Mouse (Mus musculus) ES-Bruce4 (cell line): ENCODE results near the gene Snx29. TPM values are rescaled to one million over a fixed set of nuclear protein-coding genes. Genes with fewer than 3 reads are reported as not detected.

ENCODE experiments used
- H3K27ac ChIP-seq: 2 replicates; pipeline ENCODE4 v1.5.1; 2012; ENCODE audit warnings: low read length, inconsistent platforms; ENCODE audit not compliant: insufficient read depth
- H3K27me3 ChIP-seq: 2 replicates; pipeline ENCODE4 v1.6.1; 2012; ENCODE audit warnings: mild to moderate bottlenecking, low read length, inconsistent platforms; ENCODE audit not compliant: control insufficient read depth, poor library complexity, insufficient read depth, severe bottlenecking
- H3K36me3 ChIP-seq: 2 replicates; pipeline ENCODE4 v1.6.1; 2012; ENCODE audit warnings: inconsistent platforms, mild to moderate bottlenecking, low read length, moderate library complexity; ENCODE audit not compliant: control insufficient read depth, poor library complexity, insufficient read depth, severe bottlenecking
- H3K4me1 ChIP-seq: one replicate; pipeline ENCODE4 v1.8.1; 2011; ENCODE audit warnings: low read length; ENCODE audit not compliant: control insufficient read depth, insufficient read depth
- H3K4me3 ChIP-seq: 2 replicates; pipeline ENCODE4 v1.5.1; 2011; ENCODE audit warnings: low read depth, mild to moderate bottlenecking, low read length
- H3K9ac ChIP-seq: 2 replicates; pipeline ENCODE4 v1.6.1; 2012; ENCODE audit warnings: low read depth, mild to moderate bottlenecking, inconsistent platforms; ENCODE audit not compliant: poor library complexity, severe bottlenecking
- H3K9me3 ChIP-seq: replicated peaks from 2 replicates; pipeline ENCODE4 v1.6.1; 2012; ENCODE audit warnings: mild to moderate bottlenecking, low read length, inconsistent platforms; ENCODE audit not compliant: control insufficient read depth, poor library complexity, insufficient read depth, severe bottlenecking
- CTCF ChIP-seq: IDR thresholded peaks from one replicate; pipeline ENCODE4 v1.8.1; 2011; ENCODE audit warnings: low read depth, low read length
- EP300 ChIP-seq: IDR thresholded peaks from 2 replicates; pipeline ENCODE4 v1.6.1; 2011; ENCODE audit warnings: low read depth, low read length; ENCODE audit not compliant: insufficient read depth
- POLR2A ChIP-seq: IDR thresholded peaks from one replicate; pipeline ENCODE4 v1.8.1; 2011; ENCODE audit warnings: low read length; ENCODE audit not compliant: insufficient read depth
- polyA plus RNA-seq: library from polyadenylated mRNA; stranded (reverse); fragments of >200 nt; gene quantifications from 2 replicates; pipeline ENCODE4 v1.2.4, GENCODE M21; 2011; ENCODE audit warnings: low read depth; ENCODE audit not compliant: missing spikeins, insufficient read depth, insufficient read length

Snx29 gene
- polyA plus RNA-seq, 1 experiment, result 9.2 TPM

DNA sequence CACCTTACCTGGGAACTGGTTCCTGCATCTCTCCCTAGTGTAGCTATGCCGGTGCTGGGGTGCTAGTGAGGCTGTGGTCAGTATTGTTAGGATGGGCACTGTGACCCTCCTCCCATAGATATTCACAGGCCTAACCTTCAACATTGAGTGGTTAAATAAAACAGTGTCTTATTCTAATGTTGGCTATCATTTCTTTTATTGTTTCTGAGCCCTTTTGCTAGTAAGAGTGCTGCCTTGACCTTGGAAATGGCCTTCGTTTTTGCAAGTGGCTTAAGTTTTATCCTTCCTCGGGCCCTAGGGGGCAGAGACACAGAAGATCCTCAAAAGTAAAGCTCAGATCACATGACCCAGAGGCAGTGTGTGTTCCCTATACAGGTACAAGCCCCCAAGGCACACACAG lies 374.1 kb downstream of the Snx29 start:
- TF ChIP-seq EP300, result no peak
- TF ChIP-seq CTCF, result no peak
- no peak for TF ChIP-seq POLR2A
- Histone ChIP-seq H3K9me3 (no peaks in the 10 kb centered on the region), H3K4me1 (no peaks in the 10 kb centered on the region), H3K27me3 (no peaks in the 10 kb centered on the region), H3K36me3 (no peaks in the 10 kb centered on the region), H3K4me3 (no peak overlapping the region), H3K9ac (no peak overlapping the region), H3K27ac (no peak overlapping the region)

DNA sequence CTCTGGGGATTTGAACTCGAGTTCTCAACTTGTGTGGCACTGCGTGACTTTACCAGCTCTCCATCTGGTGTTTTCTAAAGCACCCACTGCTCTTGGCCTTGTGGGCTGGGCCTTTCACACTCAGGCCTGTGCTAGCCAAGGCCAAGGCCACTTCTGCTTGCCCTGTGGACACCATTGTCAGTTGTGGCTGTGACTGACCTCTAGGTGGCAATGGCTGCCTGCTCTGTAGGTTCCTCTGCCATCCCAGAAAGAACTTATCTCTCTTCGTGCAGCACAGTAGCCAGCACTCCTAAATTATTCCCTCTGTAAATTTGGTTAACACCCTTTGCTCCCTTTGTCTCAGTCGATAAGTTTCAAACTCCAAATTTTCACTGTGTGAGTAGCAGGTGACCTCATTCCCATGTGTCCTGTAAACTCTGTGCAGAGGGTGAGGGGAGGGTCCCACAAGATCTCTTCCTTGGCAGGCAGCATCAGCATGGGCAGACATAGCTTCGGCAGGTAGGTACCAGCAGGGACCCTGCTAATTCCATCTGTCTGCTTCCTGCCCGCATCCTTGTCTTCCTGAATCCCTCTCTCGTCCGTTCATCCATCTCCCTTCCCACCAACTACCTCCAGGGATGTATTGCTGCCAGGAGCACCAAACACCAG lies 375.1 kb downstream of the Snx29 start:
- TF ChIP-seq POLR2A (no peak), CTCF (peak; percentile 50), EP300 (no peak)
- Histone ChIP-seq H3K36me3 (no peaks in the 10 kb centered on the region), H3K4me3 (no peak overlapping the region), H3K27ac (no peak overlapping the region), H3K27me3 (no peaks in the 10 kb centered on the region), H3K9ac (no peak overlapping the region), H3K9me3 (no peaks in the 10 kb centered on the region), H3K4me1 (no peaks in the 10 kb centered on the region)

DNA sequence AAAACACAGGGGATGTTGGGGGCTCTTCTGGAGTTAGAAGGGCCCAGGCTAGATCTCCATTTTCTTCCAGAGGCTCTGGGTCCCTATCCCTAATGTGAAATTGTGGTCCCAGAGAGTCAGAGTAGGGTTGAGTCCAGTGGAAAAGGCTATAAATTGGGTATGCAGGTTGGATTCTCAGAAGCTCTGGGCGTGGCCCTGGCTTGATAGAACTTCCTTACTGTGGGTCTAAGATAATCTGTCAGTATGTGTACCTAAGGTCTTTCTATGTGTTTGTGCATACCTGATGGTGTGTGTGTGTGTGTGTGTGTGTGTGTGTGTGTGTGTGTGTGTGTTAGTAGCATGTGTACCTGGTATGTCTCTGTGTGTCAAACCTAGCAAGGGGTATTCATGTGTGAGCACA lies 378.9 kb downstream of the Snx29 start:
- TF ChIP-seq POLR2A (no peak), CTCF (no peak), EP300 (no peak)
- no peaks in the 10 kb centered on the region for H3K9me3 ChIP-seq
- no peaks in the 10 kb centered on the region for H3K27me3 ChIP-seq
- H3K36me3 ChIP-seq, result no peaks in the 10 kb centered on the region
- no peak overlapping the region for H3K4me3 ChIP-seq
- H3K9ac ChIP-seq, result no peak overlapping the region
- H3K27ac ChIP-seq, result no peak overlapping the region
- no peaks in the 10 kb centered on the region for H3K4me1 ChIP-seq

DNA sequence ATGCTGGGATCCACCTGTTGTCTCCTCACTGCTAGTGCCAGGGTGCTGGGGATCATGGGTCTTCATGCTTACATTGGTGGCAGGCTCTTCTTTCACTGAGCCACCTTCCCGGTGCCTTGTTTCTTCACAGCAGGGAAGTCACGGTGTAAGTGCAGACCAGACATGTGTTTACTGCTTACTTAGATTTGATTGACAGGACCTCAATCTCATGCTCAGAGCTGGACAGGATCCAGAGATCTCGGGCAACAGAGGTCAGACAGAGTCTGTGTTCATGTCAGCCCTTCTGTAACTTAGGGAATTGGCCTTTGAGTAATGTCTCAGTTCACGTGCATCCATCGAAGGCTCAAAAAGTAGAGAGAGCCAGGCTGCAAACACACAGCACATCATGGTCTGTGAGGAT lies 381.4 kb downstream of the Snx29 start:
- H3K9ac ChIP-seq, result no peak overlapping the region
- H3K27ac ChIP-seq, result no peak overlapping the region
- H3K4me3 ChIP-seq, result no peak overlapping the region
- no peaks in the 10 kb centered on the region for H3K4me1 ChIP-seq
- H3K36me3 ChIP-seq, result no peaks in the 10 kb centered on the region
- TF ChIP-seq EP300 (no peak), POLR2A (no peak), CTCF (no peak)
- H3K27me3 ChIP-seq, result no peaks in the 10 kb centered on the region
- H3K9me3 ChIP-seq, result no peaks in the 10 kb centered on the region

DNA sequence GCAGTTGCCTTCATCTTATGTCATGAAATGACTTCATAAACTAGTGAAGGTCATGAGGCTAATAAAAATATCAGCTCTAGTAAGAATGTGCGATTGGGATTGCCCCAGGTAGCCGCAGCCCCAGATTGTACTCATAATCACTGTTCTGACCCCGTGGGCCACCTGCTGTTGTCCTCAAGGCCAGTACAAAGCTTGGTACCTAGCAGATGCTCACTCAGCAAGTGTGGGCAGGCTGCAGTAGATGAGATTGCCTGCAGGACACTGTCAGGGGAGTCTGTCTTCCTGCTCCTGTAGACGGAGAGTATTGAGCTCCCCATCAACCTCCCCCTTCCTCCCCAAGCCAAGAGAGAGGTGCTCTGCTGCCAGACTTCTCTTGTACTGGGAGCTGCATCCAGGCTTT lies 382.7 kb downstream of the Snx29 start:
- Histone ChIP-seq H3K27ac (no peak overlapping the region), H3K9ac (no peak overlapping the region), H3K4me3 (no peak overlapping the region), H3K27me3 (no peaks in the 10 kb centered on the region), H3K4me1 (no peaks in the 10 kb centered on the region), H3K9me3 (no peaks in the 10 kb centered on the region), H3K36me3 (no peaks in the 10 kb centered on the region)
- TF ChIP-seq EP300 (no peak), POLR2A (no peak), CTCF (no peak)

DNA sequence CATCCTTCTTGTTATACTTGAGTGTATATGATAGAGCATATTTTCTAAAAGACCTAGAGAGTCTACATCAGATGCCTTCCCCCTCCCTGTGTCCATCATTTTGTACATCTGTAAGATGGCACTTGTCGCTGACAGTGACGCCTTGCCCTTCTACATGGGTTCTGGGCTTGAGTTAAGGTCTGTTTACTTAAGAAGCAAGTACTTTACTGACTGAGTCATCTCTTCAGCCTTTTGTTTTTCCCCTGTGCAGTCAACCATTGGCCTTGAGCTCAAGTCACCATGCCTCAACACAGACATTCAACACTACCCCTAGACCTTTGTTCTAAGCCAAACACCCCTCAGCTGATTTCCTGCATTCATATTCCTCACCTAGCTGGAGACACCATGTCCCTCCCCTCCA lies 385.4 kb downstream of the Snx29 start:
- no peak overlapping the region for H3K27ac ChIP-seq
- H3K27me3 ChIP-seq, result no peaks in the 10 kb centered on the region
- TF ChIP-seq POLR2A, result no peak
- TF ChIP-seq EP300, result no peak
- TF ChIP-seq CTCF, result no peak
- H3K9me3 ChIP-seq, result no peaks in the 10 kb centered on the region
- no peak overlapping the region for H3K9ac ChIP-seq
- no peaks in the 10 kb centered on the region for H3K4me1 ChIP-seq
- no peak overlapping the region for H3K4me3 ChIP-seq
- H3K36me3 ChIP-seq, result no peaks in the 10 kb centered on the region
